Mouse (Mus musculus) cerebellum, adult 2 months (tissue): ENCODE results near the gene Krt78. TPM values are rescaled to one million over a fixed set of nuclear protein-coding genes. Genes with fewer than 3 reads are reported as not detected.

Experiments used
- DNase-seq, 2 experiments: peaks; one replicate each; pipeline ENCODE4 v3.0.0; 2021
- H3K27ac ChIP-seq: fragments of 200-500 bp; 2 replicates; pipeline ENCODE4 v1.5.1; 2012; ENCODE audit warnings: low read length, control low read depth, inconsistent platforms; ENCODE audit not compliant: insufficient read depth
- H3K27me3 ChIP-seq: fragments of 200-500 bp; 2 replicates; pipeline ENCODE4 v1.6.1; 2012; ENCODE audit warnings: inconsistent platforms, mild to moderate bottlenecking, low read length, moderate library complexity; ENCODE audit not compliant: control insufficient read depth, insufficient read depth
- H3K4me1 ChIP-seq: fragments of 200-500 bp; 2 replicates; pipeline ENCODE4 v1.6.1; 2011; ENCODE audit warnings: low read length; ENCODE audit not compliant: control insufficient read depth, insufficient read depth
- H3K4me3 ChIP-seq: fragments of 200-500 bp; replicated peaks from 2 replicates; pipeline ENCODE3; 2011; ENCODE audit warnings: mild to moderate bottlenecking, low read depth, low read length, control low read depth; ENCODE audit not compliant: insufficient read depth
- CTCF ChIP-seq: fragments of 200-500 bp; IDR thresholded peaks from 2 replicates; pipeline ENCODE4 v1.5.1; 2011; ENCODE audit warnings: low read depth, mild to moderate bottlenecking, control low read depth, low read length, moderate library complexity, borderline replicate concordance; ENCODE audit not compliant: insufficient read depth
- POLR2A ChIP-seq: fragments of 200-500 bp; IDR thresholded peaks from 2 replicates; pipeline ENCODE4 v1.6.1; 2011; ENCODE audit warnings: low read length, control low read depth, borderline replicate concordance; ENCODE audit not compliant: insufficient read depth
- WGBS: fragments of 180-500 bp; shearing (Covaris S2); methylation state at CpG from one replicate; pipeline ENCODE4 v1.1.7; 2018; 5-methylcytosine and 5-hydroxymethylcytosine counted together
- polyA plus RNA-seq: library from polyadenylated mRNA; depleted of rRNA; stranded (reverse); fragments of >200 nt; gene quantifications from 2 replicates; pipeline ENCODE4 v1.2.3, GENCODE M21; 2012; rRNA removed

Krt78 gene
- polyA plus RNA-seq, 1 experiment, result not detected

- Histone ChIP-seq H3K4me1 (no peaks in the 10 kb centered on the region), H3K27ac (no peak overlapping the region), H3K27me3 (no peaks in the 10 kb centered on the region), H3K4me3 (no peak overlapping the region)
- no peak for TF ChIP-seq POLR2A
- no peak for TF ChIP-seq CTCF
- DNase-seq, result no peak
- WGBS, result 59% methylated on average over 12 of the region's 12 CpGs
These were observed 51.6 kb downstream of the Krt78 start for GRCm38 (mm10) chr15:101902171-101903149.

Other genes with a start within 250 kb of the Krt78 start
- 0.08 TPM in 1 of 2 replicates, not detected in the other for gene Krt5, start 241.4 kb downstream of the Krt78 start, polyA plus RNA-seq
- 0.25 and 0.54 TPM in 2 replicates for gene Krt71, start 211.2 kb downstream of the Krt78 start, polyA plus RNA-seq
- gene Krt72, start 167.8 kb downstream of the Krt78 start, polyA plus RNA-seq, result not detected in 2 replicates
- gene Krt73, start 151.9 kb downstream of the Krt78 start, polyA plus RNA-seq, result 0.05 TPM in 1 of 2 replicates, not detected in the other
- not detected in 2 replicates for gene Krt2, start 136.1 kb downstream of the Krt78 start, polyA plus RNA-seq
- 4.8 and 5.3 TPM in 2 replicates for gene Krt1, start 103.5 kb downstream of the Krt78 start, polyA plus RNA-seq
- gene Krt77, start 84.6 kb downstream of the Krt78 start, polyA plus RNA-seq, result 0.26 and 0.49 TPM in 2 replicates
- gene Krt76, start 61.4 kb downstream of the Krt78 start, polyA plus RNA-seq, result 0.05 TPM in 1 of 2 replicates, not detected in the other
- gene Krt4, start 29.6 kb downstream of the Krt78 start, polyA plus RNA-seq, result 0.05 TPM in 1 of 2 replicates, not detected in the other
- gene Krt79, start 14.0 kb downstream of the Krt78 start, polyA plus RNA-seq, result not detected in 2 replicates
- gene Krt8, start 50.2 kb upstream of the Krt78 start, polyA plus RNA-seq, result 0.61 and 1.1 TPM in 2 replicates
- 1.1 and 2.1 TPM in 2 replicates for gene Krt18, start 73.9 kb upstream of the Krt78 start, polyA plus RNA-seq
- 114 TPM in 2 replicates for gene Eif4b, start 119.5 kb upstream of the Krt78 start, polyA plus RNA-seq
- gene Tns2, start 146.1 kb upstream of the Krt78 start, polyA plus RNA-seq, result 33.6 and 33.7 TPM in 2 replicates
- 159 and 161 TPM in 2 replicates for gene Spryd3, start 181.9 kb upstream of the Krt78 start, polyA plus RNA-seq
- 15.0 and 18.7 TPM in 2 replicates for gene Igfbp6, start 190.1 kb upstream of the Krt78 start, polyA plus RNA-seq
- gene Soat2, start 196.2 kb upstream of the Krt78 start, polyA plus RNA-seq, result 0.08 TPM in 1 of 2 replicates, not detected in the other
- 79.3 and 81.7 TPM in 2 replicates for gene Zfp740, start 249.0 kb upstream of the Krt78 start, polyA plus RNA-seq